Mouse (Mus musculus): Measurements from ENCODE around the gene Nucb1. TPM values are rescaled to one million over a fixed set of nuclear protein-coding genes. Genes with fewer than 3 reads are reported as not detected.
"Not testable (repeated sequence)": the region's sequence is repeated elsewhere in the genome, so short reads cannot be mapped to it uniquely, and the experiment has no call there.

Nucb1 gene
- polyA plus RNA-seq, 1 experiment from 2014 or later = 140 TPM

GRCm38 (mm10) chr7:45522957-45523676, 12.9 kb upstream of the Nucb1 start:
- Histone ChIP-seq H3K9me3 (replicated peaks) (no peaks in the 10 kb centered on the region), H3K36me3 (no peaks in the 10 kb centered on the region), H3K4me2 (peak overlapping the region; percentile 31), H3K4me3 (replicated peaks) (no peak overlapping the region), H3K9ac (replicated peaks) (no peak overlapping the region), H3K4me1 (peaks cover 42% of the 10 kb centered on the region), H3K27me3 (replicated peaks) (no peaks in the 10 kb centered on the region), H3K27ac (replicated peaks) (no peak overlapping the region)
- ATAC-seq (ENCODE audit: low FRiP score) = no peak
- WGBS = 72% methylated on average over 18 of the region's 18 CpGs

DNA sequence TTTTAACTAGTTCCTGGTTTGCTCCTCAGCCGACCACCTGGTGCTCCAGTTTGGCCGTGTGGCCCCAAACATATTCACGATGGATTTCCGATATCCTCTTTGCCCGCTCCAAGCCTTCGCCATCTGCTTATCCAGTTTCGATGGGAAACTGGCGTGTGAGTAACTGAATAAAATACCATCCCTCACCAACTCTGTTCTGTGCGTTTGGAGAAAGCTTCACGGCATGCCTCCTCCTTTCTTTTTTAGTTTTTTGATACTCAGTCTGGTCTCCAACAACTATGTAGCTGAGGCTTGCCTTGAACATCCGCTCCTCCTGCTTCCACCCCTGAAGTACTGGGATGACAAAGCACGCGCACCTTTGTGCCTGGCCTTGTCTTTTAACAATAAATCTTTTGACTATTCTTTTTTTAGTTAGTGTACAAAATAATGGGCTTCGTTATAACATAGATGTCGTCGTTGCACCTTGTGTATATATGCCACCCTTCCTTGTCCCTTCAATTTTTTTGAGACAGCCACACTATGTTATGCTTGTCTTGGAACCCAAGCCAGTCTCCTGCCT, 12.1 kb upstream of the Nucb1 start:
- Histone ChIP-seq H3K9ac (replicated peaks) (peak overlapping the region; percentile 50), H3K36me3 (no peaks in the 10 kb centered on the region), H3K9me3 (replicated peaks) (no peaks in the 10 kb centered on the region), H3K27ac (replicated peaks) (peak overlapping the region; percentile 85; the same call in 1 of the 2 replicates), H3K27me3 (replicated peaks) (no peaks in the 10 kb centered on the region), H3K4me1 (peaks cover 42% of the 10 kb centered on the region), H3K4me3 (replicated peaks) (peak overlapping the region; percentile 49), H3K4me2 (peak overlapping the region; percentile 61)
- 55% methylated on average over 16 of the region's 16 CpGs for WGBS
- ATAC-seq (ENCODE audit: low FRiP score) = no peak

DNA sequence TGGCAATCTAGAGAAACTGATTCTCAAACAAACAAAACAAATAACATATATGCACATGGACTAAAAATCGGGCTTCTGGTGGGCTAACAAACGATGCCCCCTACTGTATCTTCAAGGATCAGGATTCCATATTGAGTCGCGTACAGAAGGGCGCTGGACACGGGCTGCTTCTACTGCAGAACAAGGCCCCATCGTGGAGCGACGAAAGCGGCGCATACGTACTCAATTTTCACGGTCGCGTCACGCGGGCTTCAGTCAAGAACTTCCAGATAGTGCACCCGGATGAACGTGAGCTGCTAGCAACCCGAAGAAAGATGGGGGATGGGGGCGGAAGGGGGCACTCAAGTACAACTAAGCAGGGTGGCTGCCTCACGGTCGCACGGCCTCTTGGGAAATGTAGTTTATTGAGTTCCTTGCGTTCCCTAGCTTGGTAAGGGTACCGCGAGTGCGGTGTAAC, 11.6 kb upstream of the Nucb1 start:
- H3K4me3 ChIP-seq (replicated peaks) = peak overlapping the region; percentile 49
- H3K9ac ChIP-seq (replicated peaks) = peak overlapping the region; percentile 50
- ATAC-seq (ENCODE audit: low FRiP score) = peak; percentile 74
- no peaks in the 10 kb centered on the region for H3K9me3 ChIP-seq (replicated peaks)
- no peaks in the 10 kb centered on the region for H3K36me3 ChIP-seq
- H3K4me2 ChIP-seq = peak overlapping the region; percentile 61
- H3K27ac ChIP-seq (replicated peaks) = peak overlapping the region; percentile 85
- peaks cover 40% of the 10 kb centered on the region for H3K4me1 ChIP-seq
- no peaks in the 10 kb centered on the region for H3K27me3 ChIP-seq (replicated peaks)
- under 1% methylated on average over 28 of the region's 28 CpGs for WGBS

DNA sequence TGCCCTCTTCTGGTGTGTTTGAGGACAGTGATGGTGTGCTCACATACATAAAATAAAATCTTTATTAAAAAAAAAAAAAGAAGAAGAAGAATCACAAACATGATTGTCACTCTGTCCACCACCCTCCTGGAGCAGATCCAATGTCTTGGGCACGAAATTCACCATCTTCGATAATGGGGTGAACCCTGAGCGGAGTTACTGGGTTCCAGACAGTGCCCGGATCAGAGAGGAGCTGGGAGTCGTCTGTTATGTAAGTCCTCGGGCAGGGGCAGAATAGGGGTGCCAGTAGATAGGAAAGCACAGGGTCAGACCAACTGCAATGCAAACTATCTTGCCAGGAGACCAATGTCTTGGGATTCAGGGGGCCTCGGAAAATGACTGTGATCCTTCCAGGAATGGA, 10.4 kb upstream of the Nucb1 start:
- WGBS = 95% methylated on average over 7 of the region's 7 CpGs

DNA sequence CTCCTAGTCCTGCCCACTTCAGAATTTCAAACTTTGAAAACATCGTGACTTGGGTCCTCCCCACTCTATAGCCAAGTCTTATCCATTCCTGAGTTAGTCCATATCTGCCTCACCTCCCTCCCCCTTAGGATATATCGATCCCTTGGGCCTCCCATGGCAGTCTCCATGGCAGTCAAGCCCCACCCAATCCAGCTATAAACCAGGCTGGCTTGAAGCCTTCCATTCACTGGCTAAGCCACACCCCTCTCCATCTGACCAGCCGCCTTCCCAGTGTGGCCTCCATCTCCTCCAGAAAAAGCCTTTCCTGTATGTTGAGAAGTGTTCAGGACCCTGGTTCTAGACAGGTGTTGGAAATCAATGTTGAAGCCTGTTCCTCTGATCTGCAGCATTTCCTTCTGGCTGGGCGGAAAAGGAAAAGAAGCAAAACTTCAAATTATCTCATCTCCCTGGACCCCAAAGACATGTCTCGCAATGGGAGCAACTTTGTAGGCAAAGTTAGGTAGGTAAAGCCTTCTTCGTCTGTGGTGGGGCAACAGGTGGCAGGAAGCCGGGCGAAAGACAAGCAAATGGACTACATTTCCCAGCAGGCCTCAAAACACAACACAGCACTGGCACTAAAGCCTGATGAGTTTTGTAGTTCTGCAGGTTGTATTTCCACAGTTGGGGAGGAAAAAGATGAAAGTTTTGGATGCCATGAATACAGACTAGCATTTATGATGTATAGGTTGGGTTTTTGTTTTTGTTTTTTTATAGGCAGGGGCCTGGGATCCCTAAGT, 9.3 kb upstream of the Nucb1 start:
- ATAC-seq (ENCODE audit: low FRiP score) = no peak
- H3K27ac ChIP-seq (replicated peaks) = no peak overlapping the region
- WGBS = 72% methylated on average over 8 of the region's 8 CpGs
- H3K27me3 ChIP-seq (replicated peaks) = no peaks in the 10 kb centered on the region
- H3K4me2 ChIP-seq = no peak overlapping the region
- H3K4me1 ChIP-seq = peaks cover 23% of the 10 kb centered on the region
- H3K4me3 ChIP-seq (replicated peaks) = no peak overlapping the region
- no peaks in the 10 kb centered on the region for H3K9me3 ChIP-seq (replicated peaks)
- no peaks in the 10 kb centered on the region for H3K36me3 ChIP-seq
- no peak overlapping the region for H3K9ac ChIP-seq (replicated peaks)

More for the DNA sequence above, 10.4 kb upstream of the Nucb1 start:
- Histone ChIP-seq H3K27me3 (replicated peaks) (no peaks in the 10 kb centered on the region), H3K4me3 (replicated peaks) (no peak overlapping the region), H3K36me3 (no peaks in the 10 kb centered on the region), H3K9me3 (replicated peaks) (no peaks in the 10 kb centered on the region), H3K4me1 (peaks cover 33% of the 10 kb centered on the region), H3K4me2 (no peak overlapping the region), H3K9ac (replicated peaks) (no peak overlapping the region), H3K27ac (replicated peaks) (no peak overlapping the region)
- ATAC-seq (ENCODE audit: low FRiP score) = no peak

DNA sequence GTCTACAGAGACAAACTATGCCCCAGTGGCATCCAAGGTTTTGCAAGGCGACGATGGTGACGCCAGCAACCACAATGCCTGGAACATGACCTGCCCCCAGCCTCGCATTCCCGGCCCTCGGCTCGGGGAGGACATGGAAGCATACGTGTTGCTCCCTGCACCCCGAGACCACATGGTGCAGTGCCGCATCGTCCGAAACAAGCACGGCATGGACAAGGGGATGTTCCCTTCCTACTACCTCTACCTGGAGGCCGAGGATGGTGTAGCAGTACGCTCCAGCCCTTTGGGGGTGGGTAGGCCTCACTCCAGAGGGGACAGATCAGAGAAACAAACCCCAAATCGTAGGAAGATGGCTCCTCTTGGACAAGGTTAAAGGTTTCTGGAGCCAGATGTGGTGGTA, 8.4 kb upstream of the Nucb1 start:
- ATAC-seq (ENCODE audit: low FRiP score) = no peak
- H3K4me1 ChIP-seq = peaks cover 18% of the 10 kb centered on the region
- H3K4me3 ChIP-seq (replicated peaks) = no peak overlapping the region
- H3K27ac ChIP-seq (replicated peaks) = no peak overlapping the region
- 93% methylated on average over 16 of the region's 16 CpGs for WGBS
- no peak overlapping the region for H3K4me2 ChIP-seq
- no peaks in the 10 kb centered on the region for H3K9me3 ChIP-seq (replicated peaks)
- no peak overlapping the region for H3K9ac ChIP-seq (replicated peaks)
- H3K27me3 ChIP-seq (replicated peaks) = no peaks in the 10 kb centered on the region
- H3K36me3 ChIP-seq = no peaks in the 10 kb centered on the region

DNA sequence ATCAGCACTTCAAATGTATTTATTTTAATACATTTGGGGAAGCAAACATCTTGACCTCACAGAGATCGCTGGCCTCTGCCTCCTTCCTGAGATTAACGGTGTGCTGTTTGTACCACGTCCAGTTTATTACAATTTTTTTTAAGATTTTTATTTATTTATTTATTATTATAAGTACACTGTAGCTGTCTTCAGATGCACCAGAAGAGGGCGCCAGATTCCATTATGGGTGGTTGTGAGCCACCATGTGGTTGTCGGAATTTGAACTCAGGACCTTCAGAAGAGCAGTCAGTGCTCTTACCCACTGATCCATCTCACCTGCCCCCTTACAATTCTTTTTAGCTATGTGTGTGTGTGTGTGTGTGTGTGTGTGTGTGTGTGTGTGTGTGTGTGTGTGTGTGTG, 6.6 kb upstream of the Nucb1 start:
- H3K9me3 ChIP-seq (replicated peaks); H3K4me2 ChIP-seq; H3K27ac ChIP-seq (replicated peaks); H3K9ac ChIP-seq (replicated peaks); H3K4me1 ChIP-seq; H3K27me3 ChIP-seq (replicated peaks); H3K36me3 ChIP-seq; H3K4me3 ChIP-seq (replicated peaks); ATAC-seq (ENCODE audit: low FRiP score): not testable (repeated sequence)
- 69% methylated on average over 5 of the region's 5 CpGs for WGBS

GRCm38 (mm10) chr7:45515436-45515835, 5.2 kb upstream of the Nucb1 start:
- no peak overlapping the region for H3K4me3 ChIP-seq (replicated peaks)
- H3K4me2 ChIP-seq = no peak overlapping the region
- no peak for ATAC-seq (ENCODE audit: low FRiP score)
- H3K27me3 ChIP-seq (replicated peaks) = no peaks in the 10 kb centered on the region
- no peak overlapping the region for H3K27ac ChIP-seq (replicated peaks)
- H3K9ac ChIP-seq (replicated peaks) = no peak overlapping the region
- H3K36me3 ChIP-seq = no peaks in the 10 kb centered on the region
- no peaks in the 10 kb centered on the region for H3K9me3 ChIP-seq (replicated peaks)
- H3K4me1 ChIP-seq = no peaks in the 10 kb centered on the region
- 33% methylated on average over 16 of the region's 16 CpGs for WGBS

DNA sequence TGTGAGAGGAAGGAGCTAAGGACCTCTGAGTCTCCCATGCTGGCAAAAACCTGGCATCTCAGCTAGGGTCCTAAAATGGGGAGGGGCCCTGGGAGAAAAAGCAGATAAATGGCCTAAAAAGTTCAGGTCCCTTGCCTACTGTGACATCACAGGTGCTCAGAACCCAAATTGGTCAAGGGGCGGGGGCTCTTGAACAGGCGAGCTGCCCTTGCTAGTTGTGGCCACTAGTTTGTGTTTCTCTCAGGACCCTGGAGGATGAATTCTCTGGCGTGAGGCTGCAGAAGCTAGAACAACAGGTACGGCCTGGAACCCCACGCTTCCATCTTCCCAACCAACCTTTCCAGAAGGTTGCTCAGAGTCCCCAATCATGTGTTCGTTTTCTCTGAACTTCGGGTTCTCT, 4.2 kb upstream of the Nucb1 start:
- no peak for ATAC-seq (ENCODE audit: low FRiP score)
- no peak overlapping the region for H3K9ac ChIP-seq (replicated peaks)
- H3K4me2 ChIP-seq = no peak overlapping the region
- H3K4me1 ChIP-seq = peaks cover 3% of the 10 kb centered on the region
- H3K27me3 ChIP-seq (replicated peaks) = no peaks in the 10 kb centered on the region
- H3K4me3 ChIP-seq (replicated peaks) = no peak overlapping the region
- H3K27ac ChIP-seq (replicated peaks) = no peak overlapping the region
- H3K36me3 ChIP-seq = no peaks in the 10 kb centered on the region
- H3K9me3 ChIP-seq (replicated peaks) = no peaks in the 10 kb centered on the region
- 89% methylated on average over 7 of the region's 7 CpGs for WGBS

DNA sequence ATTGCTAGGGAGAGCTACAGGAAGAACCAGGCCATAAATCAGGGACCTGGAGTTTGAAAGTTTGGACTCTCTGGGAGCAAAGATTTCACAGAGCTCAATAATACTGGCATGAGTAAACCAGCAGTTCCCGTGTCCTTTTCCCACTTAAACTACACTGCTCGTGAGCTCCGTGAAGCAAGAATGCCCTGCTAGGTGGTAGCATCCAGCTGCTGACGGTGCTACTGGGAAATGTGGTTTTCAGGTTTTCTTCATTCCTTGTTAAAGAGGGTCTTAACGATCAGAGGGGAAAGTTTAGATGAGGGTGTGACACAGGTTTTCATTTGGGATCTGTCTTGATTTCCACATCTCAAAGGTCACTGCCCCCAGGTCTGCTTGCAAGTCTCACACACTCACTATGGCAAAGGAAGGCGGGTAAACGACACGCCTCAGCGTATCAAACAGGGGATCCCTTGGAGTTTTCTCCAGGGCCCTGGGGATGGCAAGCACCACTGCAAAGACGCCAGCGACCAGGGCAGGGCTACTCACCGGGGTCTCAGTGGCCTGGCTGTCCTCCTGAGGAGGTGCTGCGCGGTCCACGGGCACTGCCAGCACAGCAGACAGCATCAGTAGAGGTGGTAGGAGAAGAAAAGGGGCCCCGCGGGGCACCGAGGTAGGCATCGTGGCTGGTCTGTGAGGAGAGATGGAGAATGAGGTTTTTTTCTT, 874 bp downstream of the Nucb1 start:
- WGBS = 31% methylated on average over 19 of the region's 19 CpGs
- Histone ChIP-seq H3K27me3 (replicated peaks) (no peaks in the 10 kb centered on the region), H3K4me3 (replicated peaks) (peak overlapping the region; percentile 84), H3K36me3 (peaks cover 26% of the 10 kb centered on the region), H3K9me3 (replicated peaks) (no peaks in the 10 kb centered on the region), H3K27ac (replicated peaks) (peak overlapping the region; percentile 90; the same call in 1 of the 2 replicates), H3K9ac (replicated peaks) (peak overlapping the region; percentile 86), H3K4me1 (peaks cover 19% of the 10 kb centered on the region), H3K4me2 (peak overlapping the region; percentile 97)
- peak; percentile 23; the same call in 1 of the 2 replicates for ATAC-seq (ENCODE audit: low FRiP score)

DNA sequence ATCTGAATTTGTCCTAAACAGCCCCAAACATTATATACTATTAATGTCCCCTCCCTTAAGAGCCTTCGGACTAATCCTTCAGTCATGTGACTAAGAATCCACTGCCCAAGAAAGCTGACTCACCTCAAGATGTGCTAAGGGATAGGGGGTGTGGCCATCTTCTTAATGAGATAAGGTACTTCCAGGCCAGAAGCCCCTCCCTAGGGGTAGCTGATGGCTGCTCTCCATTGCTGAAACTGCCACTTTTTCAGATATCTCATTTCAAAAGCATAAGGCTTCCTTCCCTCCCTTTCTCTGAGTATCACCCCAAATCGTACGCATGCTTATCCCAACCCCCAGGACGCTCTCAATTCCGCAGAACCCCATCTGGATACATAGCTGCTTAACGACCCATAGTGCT, 1.6 kb downstream of the Nucb1 start:
- Histone ChIP-seq H3K4me2 (peak overlapping the region; percentile 97), H3K27ac (replicated peaks) (no peak overlapping the region), H3K9me3 (replicated peaks) (no peaks in the 10 kb centered on the region), H3K4me3 (replicated peaks) (peak overlapping the region; percentile 84), H3K27me3 (replicated peaks) (no peaks in the 10 kb centered on the region), H3K4me1 (peaks cover 24% of the 10 kb centered on the region), H3K36me3 (peaks cover 26% of the 10 kb centered on the region), H3K9ac (replicated peaks) (peak overlapping the region; percentile 86; the same call in 1 of the 2 replicates)
- 78% methylated on average over 6 of the region's 6 CpGs for WGBS
- no peak for ATAC-seq (ENCODE audit: low FRiP score)

Data from neural tube, embryonic 15.5 days (tissue).